Mouse (Mus musculus): ENCODE measurements around the gene Kcnk13. TPM values are rescaled to one million over a fixed set of nuclear protein-coding genes. Genes with fewer than 3 reads are reported as not detected.

Gene Kcnk13
- total RNA-seq, 2 experiments from 2014 or later = not detected

- no peak for ATAC-seq (replicated peaks; ENCODE audit: low FRiP score, low TSS enrichment, poor library complexity, severe bottlenecking)
Observed at GRCm38 (mm10) chr12:100002914-100003587, 38.8 kb downstream of the Kcnk13 start.

- ATAC-seq (replicated peaks; ENCODE audit: low FRiP score, low TSS enrichment, poor library complexity, severe bottlenecking) = no peak
Observed at GRCm38 (mm10) chr12:100005285-100005684, 41.0 kb downstream of the Kcnk13 start.

DNA sequence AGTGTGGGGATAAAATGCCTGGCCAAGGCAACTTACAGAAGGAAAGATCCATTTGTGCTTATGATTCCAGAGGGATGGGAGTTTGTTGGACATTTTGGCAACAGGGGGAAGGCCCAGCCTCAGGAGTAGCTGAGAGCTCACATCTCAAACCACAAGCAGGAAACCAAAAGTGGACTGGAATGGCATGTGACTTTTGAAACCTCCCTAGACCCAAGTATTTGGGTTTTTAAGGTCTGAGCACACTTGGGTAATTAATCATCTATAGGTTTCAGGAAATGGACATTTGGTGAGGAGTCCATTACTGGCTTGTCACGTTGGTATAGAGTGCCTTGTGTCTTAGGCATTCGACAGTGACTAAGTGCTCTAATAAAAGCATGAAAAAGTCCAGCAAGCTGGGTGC, 42.4 kb downstream of the Kcnk13 start:
- ATAC-seq (replicated peaks; ENCODE audit: low FRiP score, low TSS enrichment, poor library complexity, severe bottlenecking) = no peak

- ATAC-seq (replicated peaks; ENCODE audit: low FRiP score, low TSS enrichment, poor library complexity, severe bottlenecking) = no peak
Observed at GRCm38 (mm10) chr12:100012839-100013238, 48.5 kb downstream of the Kcnk13 start.

GRCm38 (mm10) chr12:100015146-100015545, 50.8 kb downstream of the Kcnk13 start:
- ATAC-seq (replicated peaks; ENCODE audit: low FRiP score, low TSS enrichment, poor library complexity, severe bottlenecking) = no peak

- ATAC-seq (replicated peaks; ENCODE audit: low FRiP score, low TSS enrichment, poor library complexity, severe bottlenecking) = no peak
Observed at GRCm38 (mm10) chr12:100017709-100018108, 53.4 kb downstream of the Kcnk13 start.

- no peak for ATAC-seq (replicated peaks; ENCODE audit: low FRiP score, low TSS enrichment, poor library complexity, severe bottlenecking)
Observed at GRCm38 (mm10) chr12:100022490-100022889, 58.2 kb downstream of the Kcnk13 start.

DNA sequence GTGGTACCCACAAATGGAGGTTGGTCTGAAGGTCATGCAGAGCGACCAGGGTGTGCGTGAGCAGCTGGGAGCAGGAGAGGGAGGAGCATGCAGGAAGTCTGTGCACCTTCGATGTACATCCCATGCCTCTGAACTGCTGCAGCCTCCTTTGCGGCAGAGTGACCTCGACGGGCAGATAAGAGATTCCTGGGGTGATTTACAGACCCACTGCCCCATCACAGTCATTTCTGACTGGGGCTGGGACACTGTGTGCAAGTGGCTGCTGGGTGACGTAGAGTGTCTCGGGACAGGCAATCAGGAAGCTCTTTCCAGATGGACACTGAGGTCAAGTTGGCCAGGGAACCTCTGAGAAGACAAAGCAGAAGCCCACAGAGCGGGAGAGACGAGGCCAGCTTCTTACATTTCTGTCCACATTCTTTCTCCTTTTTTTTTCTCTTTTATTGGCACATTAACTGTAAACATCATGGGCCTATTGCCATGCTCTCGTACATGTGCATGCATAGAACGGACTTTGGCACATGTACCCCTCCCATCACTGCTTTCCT, 59.6 kb downstream of the Kcnk13 start:
- no peak for ATAC-seq (replicated peaks; ENCODE audit: low FRiP score, low TSS enrichment, poor library complexity, severe bottlenecking)

DNA sequence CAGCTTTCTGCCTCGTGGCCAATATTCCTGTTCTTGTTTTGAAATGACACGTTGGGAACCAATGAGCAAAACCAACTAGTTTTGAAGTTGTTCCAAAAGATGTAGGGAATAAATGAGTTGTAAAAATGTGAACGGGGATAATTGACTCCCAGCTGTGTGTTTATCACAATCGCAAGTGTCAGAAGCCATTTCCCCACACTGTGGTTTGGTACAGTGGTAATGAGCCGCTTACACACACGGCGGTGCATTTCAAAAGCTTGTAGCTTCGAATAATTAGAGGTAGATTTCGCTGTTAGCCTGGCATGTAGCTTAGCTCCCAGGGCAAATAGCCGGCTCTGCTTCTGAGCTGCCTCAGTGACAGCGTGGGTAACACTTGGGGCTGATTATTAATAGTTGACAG, 61.4 kb downstream of the Kcnk13 start:
- no peak for ATAC-seq (replicated peaks; ENCODE audit: low FRiP score, low TSS enrichment, poor library complexity, severe bottlenecking)

- no peak for ATAC-seq (replicated peaks; ENCODE audit: low FRiP score, low TSS enrichment, poor library complexity, severe bottlenecking)
Observed at GRCm38 (mm10) chr12:100026715-100027245, 62.5 kb downstream of the Kcnk13 start.

GRCm38 (mm10) chr12:100027281-100027680, 63.0 kb downstream of the Kcnk13 start:
- ATAC-seq (replicated peaks; ENCODE audit: low FRiP score, low TSS enrichment, poor library complexity, severe bottlenecking) = no peak

DNA sequence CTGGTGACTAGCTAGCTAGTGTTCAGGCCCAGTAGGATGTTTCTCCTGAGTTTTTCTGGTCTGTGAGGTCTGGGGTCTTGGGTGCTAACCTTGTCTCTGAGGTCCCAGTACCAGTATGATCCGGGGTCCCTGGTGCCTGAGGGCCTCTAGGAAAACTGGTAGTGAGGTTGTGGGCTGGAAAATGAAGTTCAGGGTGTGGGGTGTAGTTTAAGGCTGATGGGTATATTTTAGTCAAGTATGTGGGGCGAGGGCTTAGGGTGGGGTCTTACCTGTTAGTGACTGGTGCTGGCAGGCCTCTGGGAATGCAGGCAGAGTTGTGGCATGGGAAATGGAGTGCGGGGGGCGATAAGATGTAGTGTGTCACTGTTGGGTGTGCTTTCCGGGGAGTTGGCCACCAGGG, 67.4 kb downstream of the Kcnk13 start:
- no peak for ATAC-seq (replicated peaks; ENCODE audit: low FRiP score, low TSS enrichment, poor library complexity, severe bottlenecking)

DNA sequence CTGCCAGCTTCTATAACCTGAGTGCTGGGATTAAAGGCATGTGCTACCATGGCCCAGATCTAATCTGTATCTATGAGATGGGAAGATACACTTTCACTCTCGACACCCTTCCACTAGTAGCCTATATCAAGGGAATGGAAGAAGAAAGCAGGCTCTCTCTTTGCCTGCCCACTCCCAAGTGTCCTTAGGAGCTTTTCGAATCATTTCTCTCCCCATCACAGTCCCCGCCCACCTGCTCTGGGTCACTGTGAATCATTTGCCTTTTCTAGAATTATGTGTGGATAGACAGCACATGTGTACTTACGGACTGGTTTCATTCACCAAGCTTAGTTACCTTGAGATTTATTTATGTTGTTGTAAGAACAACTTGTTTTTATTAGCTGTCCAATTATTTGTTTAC, 68.2 kb downstream of the Kcnk13 start:
- ATAC-seq (replicated peaks; ENCODE audit: low FRiP score, low TSS enrichment, poor library complexity, severe bottlenecking) = no peak

DNA sequence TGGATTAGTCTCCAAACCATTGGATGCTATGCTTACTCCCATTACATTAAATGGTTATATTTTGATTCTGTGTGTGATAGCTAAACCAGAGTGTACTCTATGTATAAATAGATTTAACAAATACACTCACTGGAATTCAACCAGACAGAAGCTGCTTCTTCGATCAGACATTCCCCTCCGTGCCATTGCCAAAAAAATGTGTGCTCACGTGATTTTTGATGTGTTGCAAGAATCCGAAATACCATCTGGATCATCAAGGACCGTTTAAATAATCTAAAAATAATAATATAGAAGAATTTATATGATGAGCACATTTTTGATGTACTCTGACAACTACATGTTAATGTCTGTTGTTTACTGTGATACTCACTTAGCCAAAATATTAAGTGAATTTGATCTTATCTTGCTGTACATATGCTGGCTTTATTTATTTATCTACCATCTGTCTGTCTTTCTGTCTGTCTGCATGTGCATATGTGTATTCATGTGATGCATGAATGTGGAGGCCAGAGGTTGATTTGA, 74.5 kb downstream of the Kcnk13 start:
- no peak for ATAC-seq (replicated peaks; ENCODE audit: low FRiP score, low TSS enrichment, poor library complexity, severe bottlenecking)

- ATAC-seq (replicated peaks; ENCODE audit: low FRiP score, low TSS enrichment, poor library complexity, severe bottlenecking) = no peak
Observed at GRCm38 (mm10) chr12:100042116-100042515, 77.8 kb downstream of the Kcnk13 start.

DNA sequence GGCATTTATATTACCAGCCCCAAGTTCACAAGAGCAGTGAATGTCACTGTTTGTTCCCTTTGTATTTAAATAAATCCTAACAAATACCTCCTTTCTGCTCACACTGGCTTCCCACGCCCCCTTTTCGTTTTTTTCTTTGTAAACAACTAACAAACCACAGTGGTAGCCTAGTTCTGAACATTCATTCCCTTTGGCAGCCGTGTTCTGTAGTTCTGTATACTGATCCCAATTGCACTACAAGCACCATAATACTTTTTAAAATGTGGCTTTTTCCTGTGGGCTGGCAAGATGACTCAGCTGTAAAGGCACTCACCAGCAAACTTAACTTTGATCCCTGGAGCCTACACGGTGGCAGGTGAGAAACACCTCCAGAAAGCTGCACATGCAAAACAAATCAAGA, 80.4 kb downstream of the Kcnk13 start:
- no peak for ATAC-seq (replicated peaks; ENCODE audit: low FRiP score, low TSS enrichment, poor library complexity, severe bottlenecking)

GRCm38 (mm10) chr12:100050552-100050951, 86.3 kb downstream of the Kcnk13 start:
- no peak for ATAC-seq (replicated peaks; ENCODE audit: low FRiP score, low TSS enrichment, poor library complexity, severe bottlenecking)

DNA sequence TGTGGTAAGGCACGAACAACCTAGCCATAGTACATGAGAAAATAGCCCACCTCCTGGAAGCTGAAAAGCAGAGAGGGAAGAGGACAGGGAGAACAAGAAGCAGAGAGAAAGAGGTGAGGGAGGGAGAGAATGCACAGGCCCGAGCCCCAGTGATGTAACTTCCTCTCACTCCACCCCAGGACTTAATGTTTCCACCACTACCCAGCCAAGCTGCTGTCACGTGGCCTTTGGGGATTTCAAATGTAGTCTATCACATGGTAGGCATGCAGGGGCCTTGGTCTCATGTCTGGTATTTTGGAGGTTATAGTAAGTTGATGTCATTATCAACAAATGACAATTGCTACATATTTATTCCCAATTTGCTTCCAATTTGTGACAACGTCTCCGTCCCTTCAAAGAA, 89.3 kb downstream of the Kcnk13 start:
- ATAC-seq (replicated peaks; ENCODE audit: low FRiP score, low TSS enrichment, poor library complexity, severe bottlenecking) = no peak

GRCm38 (mm10) chr12:100061071-100061470, 96.8 kb downstream of the Kcnk13 start:
- no peak for ATAC-seq (replicated peaks; ENCODE audit: low FRiP score, low TSS enrichment, poor library complexity, severe bottlenecking)

- ATAC-seq (replicated peaks; ENCODE audit: low FRiP score, low TSS enrichment, poor library complexity, severe bottlenecking) = no peak
Observed at GRCm38 (mm10) chr12:100061826-100062225, 97.5 kb downstream of the Kcnk13 start.

GRCm38 (mm10) chr12:100062584-100062983, 98.3 kb downstream of the Kcnk13 start:
- ATAC-seq (replicated peaks; ENCODE audit: low FRiP score, low TSS enrichment, poor library complexity, severe bottlenecking) = no peak
